Comparison of ENCODE assay signal across 9 mouse cellular contexts in the genomic region with DNA sequence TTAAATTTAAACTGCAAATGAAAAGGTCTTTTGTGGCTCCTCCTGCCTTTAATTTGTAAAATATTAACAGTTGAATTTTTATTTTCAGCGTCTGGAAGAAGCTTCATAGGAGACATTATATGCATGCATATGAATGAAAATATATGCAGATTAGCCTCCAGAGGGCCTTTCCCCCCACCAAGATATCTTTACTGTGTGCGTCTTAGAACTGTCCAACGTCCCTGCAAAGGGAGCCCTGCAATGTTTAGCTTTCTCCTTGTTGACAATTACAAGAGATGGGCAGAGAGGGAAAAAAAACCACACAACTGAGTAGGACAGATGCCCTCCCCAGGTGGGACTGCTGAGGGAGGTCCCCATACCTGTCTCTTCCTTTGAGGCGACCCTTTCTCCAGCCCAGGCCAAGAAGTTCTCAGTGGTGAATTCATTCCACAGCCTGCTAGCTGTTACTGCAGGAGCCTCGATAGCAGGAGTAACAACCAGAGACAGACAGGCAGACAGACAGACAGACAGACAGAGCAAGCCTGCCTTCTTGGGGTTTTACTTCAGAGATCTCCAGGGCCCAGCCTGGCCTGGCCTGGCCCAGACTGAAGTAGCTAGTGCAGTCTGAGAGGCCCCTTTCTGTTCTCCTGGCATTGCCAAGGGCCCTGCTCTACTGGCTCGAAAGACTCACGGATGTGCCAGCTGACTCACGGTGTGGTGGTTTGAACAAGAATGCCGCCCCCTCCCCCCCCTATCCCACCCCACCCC. TPM values are rescaled to one million over a fixed set of nuclear protein-coding genes. Genes with fewer than 3 reads are reported as not detected.
DNase-seq lines count a peak whose midpoint lies in the region; ATAC-seq and TF ChIP-seq lines count a peak whose summit lies in the region.
"Had no signal": no experiment of that assay in that cellular context is flagged by ENCODE, and none has a peak within 500 bp of the region (broad histone marks: within the 10 kb centered on the region; RNA-seq: fewer than 3 reads in every experiment).

No protein-coding gene starts in this region.

- no peak overlapping the region for H3K4me3 ChIP-seq in heart, embryonic 10.5 days
- H3K4me3 ChIP-seq in C2C12 (ENCODE audit: insufficient read depth, poor library complexity, severe bottlenecking) = peak overlapping the region; percentile 18
- peak overlapping the region; percentile 8; the same call in 1 of the 2 replicates for H3K4me3 ChIP-seq in embryonic fibroblast, embryonic 13.5 days (ENCODE audit: insufficient read depth, low read length)
- H3K4me3 ChIP-seq in liver, embryonic 11.5 days (ENCODE audit: low read depth, low read length) = no peak overlapping the region

- no peak overlapping the region for H3K4me2 ChIP-seq in liver, embryonic 11.5 days

- 0 out of 2 replicates have a peak, but pooled peaks cover 4% of the 10 kb centered on the region for H3K27me3 ChIP-seq in heart, embryonic 10.5 days (ENCODE audit: insufficient read depth, poor library complexity, severe bottlenecking)
- no peaks in the 10 kb centered on the region for H3K27me3 ChIP-seq in C2C12 (ENCODE audit: control insufficient read depth, insufficient read depth, insufficient read length)
- H3K27me3 ChIP-seq in liver, embryonic 11.5 days (replicated peaks; ENCODE audit: control insufficient read depth, insufficient read depth, low read length) = no peaks in the 10 kb centered on the region

- H3K9ac ChIP-seq in liver, embryonic 11.5 days (ENCODE audit: low read depth, low read length) = no peak overlapping the region

- TF ChIP-seq CTCF in C2C12 (IDR thresholded peaks at IDR 0.05; ENCODE audit: control insufficient read depth, insufficient read depth, insufficient read length) = no peak
- TF ChIP-seq CTCF in embryonic fibroblast, embryonic 13.5 days (IDR thresholded peaks at IDR 0.05; ENCODE audit: borderline replicate concordance, insufficient read depth, low read length) = no peak

- H3ac ChIP-seq in C2C12 (ENCODE audit: control insufficient read depth, insufficient read length, low read depth) = peak overlapping the region; percentile 9

- WGBS in heart, embryonic 10.5 days = 66% methylated on average over 9 of the region's 9 CpGs
- WGBS in liver, embryonic 11.5 days = 72% methylated on average over 9 of the region's 9 CpGs

- DNase-seq in heart, embryonic 10.5 days (ENCODE audit: low spot score) = no peak
- DNase-seq in heart, postnatal 25 days (ENCODE audit: low spot score) = no peak
- no peak for DNase-seq in liver, embryonic 11.5 days (ENCODE audit: low spot score)
- no peak for DNase-seq in cerebellum, adult 18-20 months
- no peak for DNase-seq in cerebellum, postnatal 4 days (ENCODE audit: low spot score in 2 of 2)
- no peak for DNase-seq in gastrocnemius, postnatal 36 days

- H3K36me3 ChIP-seq in heart, embryonic 10.5 days = peaks cover 10% of the 10 kb centered on the region; the same call in 1 of the 2 replicates
- peaks cover 20% of the 10 kb centered on the region for H3K36me3 ChIP-seq in C2C12 (ENCODE audit: control insufficient read depth, insufficient read depth)
- H3K36me3 ChIP-seq in liver, embryonic 11.5 days (ENCODE audit: control insufficient read depth, insufficient read depth, low read length) = no peaks in the 10 kb centered on the region

- peaks cover 12% of the 10 kb centered on the region for H3K79me3 ChIP-seq in C2C12 (ENCODE audit: low read depth)

- no peak for ATAC-seq in liver, embryonic 11.5 days (replicated peaks; ENCODE audit: low FRiP score)

- peak; percentile 38 for TF ChIP-seq POLR2A in embryonic fibroblast, embryonic 13.5 days (IDR thresholded peaks at IDR 0.05; ENCODE audit: low read depth, low read length)

- H3K27ac ChIP-seq in heart, embryonic 10.5 days = peak overlapping the region; percentile 90
- peak overlapping the region; percentile 98 for H3K27ac ChIP-seq in embryonic fibroblast, embryonic 13.5 days (ENCODE audit: insufficient read depth, low read length)
- H3K27ac ChIP-seq in liver, embryonic 11.5 days (ENCODE audit: low read depth, low read length) = peak overlapping the region; percentile 80; the same call in 1 of the 2 replicates

- peaks cover 26% of the 10 kb centered on the region for H3K79me2 ChIP-seq in C2C12 (ENCODE audit: control insufficient read depth, insufficient read depth)

- intact Hi-C loops in heart, postnatal 25 days (cut with DNase I) = loop anchor here (10.0 kb wide), 1 partner anchor 189 kb away; the partner anchor contains the start of genes Hmgb1 and Uspl1
- intact Hi-C loops in gastrocnemius, postnatal 36 days (cut with DNase I) = no loop called here

- H3K9me3 ChIP-seq in heart, embryonic 10.5 days = no peaks in the 10 kb centered on the region
- no peaks in the 10 kb centered on the region for H3K9me3 ChIP-seq in liver, embryonic 11.5 days (ENCODE audit: control insufficient read depth, low read length)

- H3K4me1 ChIP-seq in heart, embryonic 10.5 days = peaks cover 29% of the 10 kb centered on the region
- peaks cover 5% of the 10 kb centered on the region for H3K4me1 ChIP-seq in embryonic fibroblast, embryonic 13.5 days (ENCODE audit: control insufficient read depth, insufficient read depth, low read length)
- H3K4me1 ChIP-seq in liver, embryonic 11.5 days (replicated peaks; ENCODE audit: control insufficient read depth, insufficient read depth, low read length) = peaks cover 11% of the 10 kb centered on the region; the same call in 1 of the 2 replicates

TF ChIP-seq in C2C12, 6 proteins besides CTCF, POLR2A, EP300 and RAD21:
- no peak for TF ChIP-seq USF1 (IDR thresholded peaks at IDR 0.05; ENCODE audit: low read depth)
- no peak for TF ChIP-seq MAX (IDR thresholded peaks at IDR 0.05)
- no peak for TF ChIP-seq MYOD1 (IDR thresholded peaks at IDR 0.05; ENCODE audit: control insufficient read depth, insufficient read length, low read depth)

RNA-seq across cellular contexts. Expression of gene Gm42791, which starts 1.2 kb away (rescaled TPM):
- polyA plus RNA-seq in heart, embryonic 10.5 days (2016; fragmentation: Nextera tagmentation; extraction: Ambion mirVana) = 0.57 and 2.6 TPM in 2 replicates
- 1 to 10 TPM; 5.8 to 6.2 TPM for total RNA-seq in heart, postnatal 25 days (2021)
- not detected for polyA plus RNA-seq in C2C12 (2012; fragmentation: generic; extraction: Trizol)
- polyA plus RNA-seq in embryonic fibroblast, embryonic 13.5 days (2011; ENCODE audit: insufficient read length, low read depth, missing spikeins) = 7.0 and 7.1 TPM in 2 replicates
- polyA plus RNA-seq in liver, embryonic 11.5 days (2014; fragmentation: Nextera tagmentation; extraction: Ambion mirVana) = not detected in 2 replicates
- total RNA-seq in gastrocnemius, postnatal 36 days (2021) = 1 to 10 TPM; 1.4 to 2.5 TPM
- total RNA-seq: common myeloid progenitor, adult 5-6 weeks had no signal

Comparison
In these comparisons a context has a peak if more than half of its experiments do, and no peak if none do; other contexts are left out.
1. H3K4me3 ChIP-seq: peak in C2C12 (single experiment) and embryonic fibroblast, embryonic 13.5 days (single experiment); none in heart, embryonic 10.5 days (single experiment) and liver, embryonic 11.5 days (single experiment).
2. Peak in every context shown above with its lines, with median percentiles within 50 percentile points of each other: H3K27ac ChIP-seq.